Mouse (Mus musculus) adrenal gland, adult 8-10 months (tissue): ENCODE measurements around the gene Shisa9. TPM values are rescaled to one million over a fixed set of nuclear protein-coding genes. Genes with fewer than 3 reads are reported as not detected.

Source experiments
- DNase-seq: peaks from one replicate; pipeline ENCODE4 v3.0.0; 2022
- total RNA-seq, 4 experiments: library from RNA; stranded (reverse); gene quantifications; 2 replicates each; pipeline ENCODE4 v1.2.4; 2022

The Shisa9 gene
- total RNA-seq, 4 experiments from 2014 or later = 4.5 to 8.7 (median 7.2) TPM

DNA sequence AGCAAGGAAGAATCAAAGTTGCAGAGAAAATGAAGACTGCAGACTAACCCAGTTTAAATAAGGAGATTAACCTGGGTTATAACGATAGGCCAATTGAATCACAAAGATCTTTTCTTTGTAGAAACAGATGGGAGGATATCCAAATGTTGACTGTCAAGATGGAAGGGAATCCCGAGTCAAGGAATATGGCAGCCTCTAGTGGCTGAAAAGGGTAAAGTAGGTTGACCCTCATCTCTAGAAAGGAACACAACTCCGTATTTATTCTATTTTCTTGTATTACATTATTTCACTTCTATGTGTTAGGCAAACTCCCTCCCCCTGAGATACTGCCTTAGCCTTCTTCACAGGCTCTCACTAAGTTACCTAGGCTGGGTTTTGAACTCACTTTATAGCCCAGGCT, 217.3 kb downstream of the Shisa9 start:
- no peak for DNase-seq

GRCm38 (mm10) chr16:12202151-12202550, 218.2 kb downstream of the Shisa9 start:
- no peak for DNase-seq

GRCm38 (mm10) chr16:12203055-12203454, 219.1 kb downstream of the Shisa9 start:
- DNase-seq = no peak

- no peak for DNase-seq
Measured at GRCm38 (mm10) chr16:12204423-12204822, 220.5 kb downstream of the Shisa9 start.

GRCm38 (mm10) chr16:12206421-12206950, 222.6 kb downstream of the Shisa9 start:
- no peak for DNase-seq

DNA sequence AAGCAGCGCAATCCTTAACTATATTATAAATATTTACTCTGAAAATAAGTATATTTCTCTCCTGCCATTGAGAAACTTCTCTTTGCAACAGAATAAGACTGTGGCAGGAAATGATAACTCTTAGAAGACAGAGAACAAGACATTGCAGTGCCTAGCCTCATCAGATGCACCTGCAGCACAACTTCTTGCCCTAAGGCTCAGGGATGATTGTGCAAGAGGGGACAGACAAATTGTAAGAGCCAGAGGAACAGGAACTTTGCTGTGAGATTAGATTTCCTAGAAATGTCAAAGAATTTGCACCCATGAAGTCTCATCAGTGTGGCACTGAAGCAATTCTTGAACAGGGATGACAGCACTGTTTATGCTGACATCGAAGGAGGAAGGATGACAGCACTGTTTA, 223.0 kb downstream of the Shisa9 start:
- DNase-seq = no peak

DNA sequence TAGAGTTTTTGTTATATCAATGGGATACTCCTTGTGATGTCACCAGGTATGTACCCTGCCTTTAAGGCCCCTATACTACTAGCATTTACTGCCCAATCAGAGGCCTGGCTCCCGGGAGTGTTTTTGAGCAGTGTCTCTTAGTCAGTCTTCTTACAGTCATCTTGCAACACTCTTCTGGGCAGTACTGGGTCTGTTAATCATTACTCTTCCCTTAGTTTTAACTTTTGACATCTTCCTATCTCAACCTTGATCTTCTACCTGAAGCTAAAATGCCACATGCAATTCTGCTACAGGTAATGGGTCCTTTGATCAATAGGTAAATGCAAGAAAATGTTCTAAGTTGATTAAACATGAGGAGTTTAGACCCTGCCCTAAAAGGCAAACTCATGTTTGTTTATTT, 225.4 kb downstream of the Shisa9 start:
- no peak for DNase-seq

DNA sequence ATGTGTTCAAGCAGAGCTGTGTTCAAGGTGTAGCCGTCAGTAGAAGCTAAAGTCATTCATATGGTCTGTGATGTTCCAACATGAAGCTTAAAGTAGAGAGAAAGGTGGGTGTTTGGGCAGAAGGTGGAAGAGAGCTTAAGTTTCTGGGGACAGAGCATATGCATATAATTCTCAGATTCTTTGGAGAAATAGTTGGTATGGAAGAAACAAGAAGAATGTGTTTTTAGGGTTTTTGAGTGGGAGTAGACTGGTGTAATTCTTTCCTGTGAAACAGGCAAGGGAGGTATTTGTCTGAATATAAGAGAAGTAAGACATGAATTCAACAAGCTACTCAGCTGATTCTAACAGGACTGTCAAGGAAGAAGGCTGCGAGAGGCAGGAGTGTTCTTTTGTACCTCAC, 225.9 kb downstream of the Shisa9 start:
- no peak for DNase-seq

DNA sequence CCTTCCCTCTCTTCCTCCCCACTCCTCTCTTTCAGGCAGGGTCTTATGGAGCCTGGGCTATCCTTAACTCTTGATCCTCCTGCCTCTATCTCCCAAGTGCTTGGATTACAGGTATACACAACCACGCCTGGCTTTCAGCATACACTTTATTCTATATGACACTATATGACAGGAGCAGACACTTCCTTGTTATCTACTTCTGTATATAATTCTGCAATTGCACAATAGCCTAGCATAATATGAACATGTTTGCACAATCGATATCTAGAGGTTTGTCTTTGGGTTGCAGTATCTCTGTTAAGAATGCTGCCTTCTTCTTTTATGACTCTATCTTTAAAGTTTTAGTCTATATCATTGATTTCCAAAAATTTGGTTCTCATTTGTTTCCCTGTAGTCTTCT, 230.1 kb downstream of the Shisa9 start:
- no peak for DNase-seq

- DNase-seq = no peak
Measured at GRCm38 (mm10) chr16:12217289-12218150, 233.6 kb downstream of the Shisa9 start.

- DNase-seq = no peak
Measured at GRCm38 (mm10) chr16:12218151-12218532, 234.2 kb downstream of the Shisa9 start.

DNA sequence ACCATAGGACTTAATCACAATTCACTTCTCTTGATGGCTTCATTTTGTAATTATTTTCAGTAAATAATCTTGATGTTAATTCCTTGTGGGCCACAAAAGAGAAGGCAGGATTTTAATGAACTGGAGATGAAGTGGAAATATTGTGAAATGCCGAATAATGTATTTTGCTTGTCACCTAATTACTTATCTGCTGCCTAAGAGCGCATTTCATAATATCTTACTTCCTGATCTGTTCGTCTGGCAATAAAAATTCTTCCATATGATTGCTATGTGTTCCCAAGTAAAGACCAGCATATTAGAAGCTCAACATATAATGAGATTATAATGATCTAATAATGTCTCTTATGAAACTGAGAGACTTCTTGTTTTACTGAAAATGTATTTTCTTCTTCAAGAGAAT, 235.9 kb downstream of the Shisa9 start:
- DNase-seq = no peak

DNA sequence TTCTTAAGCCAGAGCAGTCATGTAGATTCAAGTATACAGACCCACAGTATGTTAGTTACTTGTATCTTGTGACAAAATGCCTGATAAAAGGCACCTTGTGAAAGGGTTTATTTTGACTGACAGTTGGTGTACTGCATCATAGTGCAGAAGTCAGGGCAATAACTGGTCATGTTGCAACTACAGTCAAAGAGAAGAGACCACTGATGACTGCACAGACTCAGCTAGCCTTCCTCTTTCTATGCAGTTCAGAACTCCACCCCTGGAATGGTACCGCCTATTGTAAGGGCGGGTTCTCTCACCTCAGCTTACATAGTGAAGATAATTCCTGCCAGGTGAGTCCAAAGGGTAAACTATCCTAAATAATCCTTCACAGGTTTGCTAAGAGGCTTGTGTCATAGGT, 239.6 kb downstream of the Shisa9 start:
- no peak for DNase-seq

GRCm38 (mm10) chr16:12226937-12227336, 243.0 kb downstream of the Shisa9 start:
- DNase-seq = no peak

DNA sequence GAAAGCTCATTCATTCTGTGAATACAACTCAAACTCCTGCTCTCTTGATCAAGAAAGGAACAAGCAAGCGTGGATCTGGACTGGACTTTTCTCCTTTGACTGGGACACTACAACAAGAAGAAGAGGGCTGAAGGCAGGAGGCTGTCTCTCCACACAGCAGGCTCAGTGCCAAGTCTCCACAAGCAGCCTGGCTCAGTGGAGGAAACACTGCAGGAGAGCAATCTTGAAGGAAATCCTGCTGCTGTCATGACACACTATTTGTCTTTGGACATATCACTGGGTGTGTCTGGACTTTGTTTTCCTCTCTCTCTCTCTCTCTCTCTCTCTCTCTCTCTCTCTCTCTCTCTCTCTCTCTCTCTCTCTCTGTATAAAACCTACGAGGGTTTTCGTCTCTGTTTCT, 249.4 kb downstream of the Shisa9 start:
- DNase-seq = peak; percentile 15

GRCm38 (mm10) chr16:12234289-12234688, 250.4 kb downstream of the Shisa9 start:
- peak; percentile 8 for DNase-seq

DNA sequence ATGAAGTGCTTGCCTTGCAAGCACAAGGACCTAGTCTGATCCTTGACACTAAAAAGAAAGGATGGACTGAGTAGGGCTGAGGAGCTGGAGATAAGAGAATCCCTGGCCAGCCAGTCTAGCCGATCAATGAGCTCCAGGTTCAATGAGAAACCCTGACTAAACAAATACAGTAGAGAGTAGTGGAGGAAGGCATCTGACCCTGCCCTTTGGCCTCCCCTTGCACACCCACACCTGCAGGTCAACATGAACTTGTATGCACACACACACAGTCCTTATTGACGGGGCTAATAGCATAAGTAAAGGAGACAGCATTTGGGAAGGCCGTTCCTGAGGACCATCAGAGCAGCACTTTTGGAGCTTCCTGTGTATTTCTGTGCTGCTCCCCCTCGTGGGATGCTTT, 254.7 kb downstream of the Shisa9 start:
- no peak for DNase-seq

- DNase-seq = no peak
Measured at GRCm38 (mm10) chr16:12259361-12259760, 275.4 kb downstream of the Shisa9 start.

- no peak for DNase-seq
Measured at GRCm38 (mm10) chr16:12265828-12266227, 281.9 kb downstream of the Shisa9 start.

- no peak for DNase-seq
Measured at GRCm38 (mm10) chr16:12300523-12300922, 316.6 kb downstream of the Shisa9 start.

GRCm38 (mm10) chr16:12303420-12303819, 319.5 kb downstream of the Shisa9 start:
- DNase-seq = no peak

- no peak for DNase-seq
Measured at GRCm38 (mm10) chr16:12307318-12307965, 323.5 kb downstream of the Shisa9 start.

DNA sequence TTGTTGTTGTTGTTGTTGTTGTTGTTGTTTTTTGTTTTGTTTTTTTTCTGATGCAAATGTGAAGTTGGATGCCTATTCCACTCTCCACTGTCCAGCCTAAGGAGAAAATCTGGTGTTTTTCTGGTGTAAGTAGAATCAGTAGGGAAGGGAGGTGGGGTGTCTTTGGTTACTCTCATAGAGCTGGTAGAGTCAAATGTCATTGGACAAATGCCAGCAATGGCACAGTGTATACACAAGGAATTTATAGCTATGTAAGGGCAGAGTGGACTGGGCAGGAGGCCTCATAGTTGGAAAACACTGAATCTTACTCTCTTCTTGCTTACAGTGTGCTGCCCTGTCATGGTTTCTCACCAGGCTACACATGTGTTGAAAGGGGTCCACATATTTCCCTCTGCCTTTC, 325.9 kb downstream of the Shisa9 start:
- no peak for DNase-seq

DNA sequence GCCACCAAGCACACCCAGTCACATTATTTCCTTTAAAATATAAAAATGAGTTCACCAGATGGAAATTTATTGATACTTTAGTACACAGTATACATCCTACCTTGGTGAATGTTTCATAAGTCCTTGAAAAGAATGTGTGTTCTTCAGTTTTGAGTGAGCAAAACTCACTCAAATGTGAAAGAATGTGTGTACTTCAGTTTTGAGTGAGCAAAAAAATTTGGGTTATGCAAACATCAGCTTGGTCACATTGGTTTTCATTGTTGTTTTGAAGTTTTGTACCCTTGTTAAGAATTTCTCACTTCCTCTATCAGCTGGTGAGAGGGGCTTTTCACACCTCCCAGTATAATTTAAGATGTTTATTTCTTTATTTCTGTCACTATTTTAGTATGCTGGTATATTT, 331.7 kb downstream of the Shisa9 start:
- no peak for DNase-seq
